Mouse (Mus musculus) bone marrow, adult 2 months (tissue): Measurements from ENCODE around the gene Synpo2l. TPM values are rescaled to one million over a fixed set of nuclear protein-coding genes. Genes with fewer than 3 reads are reported as not detected.
A peak's percentile ranks its signal among the peaks of the same experiment; 100 is the strongest.

Source experiments
- H3K27ac ChIP-seq: fragments of 200-500 bp; 2 replicates; pipeline ENCODE4 v1.5.1; 2012; ENCODE audit warnings: low read depth, mild to moderate bottlenecking, control low read depth, inconsistent platforms, low read length; ENCODE audit not compliant: control insufficient read depth, poor library complexity, insufficient read depth
- H3K4me1 ChIP-seq: fragments of 200-500 bp; 2 replicates; pipeline ENCODE4 v1.6.1; 2011; ENCODE audit warnings: low read length; ENCODE audit not compliant: control insufficient read depth, insufficient read depth
- H3K4me3 ChIP-seq: fragments of 200-500 bp; replicated peaks from 2 replicates; pipeline ENCODE3; 2011; ENCODE audit warnings: mild to moderate bottlenecking, low read depth, low read length, control low read depth; ENCODE audit not compliant: control insufficient read depth
- CTCF ChIP-seq: fragments of 200-500 bp; IDR thresholded peaks from 2 replicates; pipeline ENCODE4 v1.5.1; 2011; ENCODE audit warnings: low read length, control low read depth; ENCODE audit not compliant: control insufficient read depth, insufficient read depth
- POLR2A ChIP-seq: fragments of 200-500 bp; IDR thresholded peaks from 2 replicates; pipeline ENCODE4 v1.6.1; 2011; ENCODE audit warnings: low read depth, mild to moderate bottlenecking, control low read depth, low read length, borderline replicate concordance; ENCODE audit not compliant: control insufficient read depth
- WGBS: fragments of 180-500 bp; shearing (Covaris S2); methylation state at CpG from one replicate; pipeline ENCODE4 v1.1.7; 2018; 5-methylcytosine and 5-hydroxymethylcytosine counted together
- polyA plus RNA-seq: library from polyadenylated mRNA; stranded (reverse); fragments of >200 nt; gene quantifications from 2 replicates; pipeline ENCODE4 v1.2.4, GENCODE M21; 2011; ENCODE audit warnings: low replicate concordance; ENCODE audit not compliant: missing spikeins, insufficient read depth, insufficient read length

Synpo2l gene
- polyA plus RNA-seq, 1 experiment: not detected

GRCm38 (mm10) chr14:20701554-20701953 is 33.4 kb upstream of the Synpo2l start:
- H3K4me3 ChIP-seq: no peak overlapping the region
- H3K4me1 ChIP-seq: peaks cover 1% of the 10 kb centered on the region; the same call in 1 of the 2 replicates
- TF ChIP-seq POLR2A (no peak), CTCF (no peak)
- no peak overlapping the region for H3K27ac ChIP-seq
- WGBS: 79% methylated on average over 8 of the region's 8 CpGs

DNA sequence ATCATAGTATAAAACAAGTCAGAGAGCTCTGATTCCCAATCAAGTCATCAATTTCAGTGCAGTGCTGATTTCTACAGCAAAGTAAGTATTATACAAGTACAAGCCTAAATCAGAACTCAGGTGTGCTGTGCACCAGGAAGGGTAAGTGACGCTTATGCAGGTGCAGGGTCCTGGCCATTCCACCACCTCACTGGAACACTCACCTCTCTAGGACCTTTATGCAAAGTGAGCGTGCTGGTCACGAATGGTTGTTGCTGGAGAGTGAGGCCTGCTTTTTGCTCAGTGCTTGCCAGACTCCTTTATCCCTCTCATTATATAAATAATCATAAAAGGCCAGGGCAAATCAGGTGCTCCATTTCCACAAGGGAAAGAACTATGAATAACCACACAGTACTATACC is 32.2 kb upstream of the Synpo2l start:
- H3K4me3 ChIP-seq: no peak overlapping the region
- 89% methylated on average over 3 of the region's 3 CpGs for WGBS
- no peak overlapping the region for H3K27ac ChIP-seq
- H3K4me1 ChIP-seq: peaks cover 4% of the 10 kb centered on the region
- TF ChIP-seq POLR2A (no peak), CTCF (no peak)

- 76% methylated on average over 2 of the region's 2 CpGs for WGBS
- H3K4me3 ChIP-seq: no peak overlapping the region
- no peak overlapping the region for H3K27ac ChIP-seq
- no peak for TF ChIP-seq POLR2A
- no peak for TF ChIP-seq CTCF
- peaks cover 6% of the 10 kb centered on the region for H3K4me1 ChIP-seq
Measured at GRCm38 (mm10) chr14:20698515-20698914, 30.4 kb upstream of the Synpo2l start.

- 14% methylated on average over 1 of the region's 1 CpGs for WGBS
- Histone ChIP-seq H3K4me3 (no peak overlapping the region), H3K27ac (no peak overlapping the region), H3K4me1 (peaks cover 8% of the 10 kb centered on the region)
- TF ChIP-seq POLR2A: no peak
- peak; percentile 41 for TF ChIP-seq CTCF
Measured at GRCm38 (mm10) chr14:20696986-20697385, 28.8 kb upstream of the Synpo2l start.

GRCm38 (mm10) chr14:20695761-20696520 is 27.8 kb upstream of the Synpo2l start:
- TF ChIP-seq CTCF (no peak), POLR2A (no peak)
- Histone ChIP-seq H3K4me1 (peaks cover 8% of the 10 kb centered on the region), H3K4me3 (peak overlapping the region; percentile 86), H3K27ac (peak overlapping the region; percentile 46; the same call in 1 of the 2 replicates)
- 25% methylated on average over 27 of the region's 27 CpGs for WGBS

GRCm38 (mm10) chr14:20694884-20695760 is 27.0 kb upstream of the Synpo2l start, which contains the start of gene Fut11:
Gene Fut11 (plus strand): TSS chr14:20694968.
- under 1% methylated on average over 111 of the region's 111 CpGs for WGBS
- peak within 1 kb of the TSS; percentile 94 for H3K27ac ChIP-seq
- TF ChIP-seq POLR2A: peak; percentile 36; the same call in 1 of the 2 replicates
- TF ChIP-seq CTCF: no peak
- peaks cover 8% of the 10 kb centered on the region for H3K4me1 ChIP-seq
- H3K4me3 ChIP-seq: peak within 1 kb of the TSS; percentile 86

DNA sequence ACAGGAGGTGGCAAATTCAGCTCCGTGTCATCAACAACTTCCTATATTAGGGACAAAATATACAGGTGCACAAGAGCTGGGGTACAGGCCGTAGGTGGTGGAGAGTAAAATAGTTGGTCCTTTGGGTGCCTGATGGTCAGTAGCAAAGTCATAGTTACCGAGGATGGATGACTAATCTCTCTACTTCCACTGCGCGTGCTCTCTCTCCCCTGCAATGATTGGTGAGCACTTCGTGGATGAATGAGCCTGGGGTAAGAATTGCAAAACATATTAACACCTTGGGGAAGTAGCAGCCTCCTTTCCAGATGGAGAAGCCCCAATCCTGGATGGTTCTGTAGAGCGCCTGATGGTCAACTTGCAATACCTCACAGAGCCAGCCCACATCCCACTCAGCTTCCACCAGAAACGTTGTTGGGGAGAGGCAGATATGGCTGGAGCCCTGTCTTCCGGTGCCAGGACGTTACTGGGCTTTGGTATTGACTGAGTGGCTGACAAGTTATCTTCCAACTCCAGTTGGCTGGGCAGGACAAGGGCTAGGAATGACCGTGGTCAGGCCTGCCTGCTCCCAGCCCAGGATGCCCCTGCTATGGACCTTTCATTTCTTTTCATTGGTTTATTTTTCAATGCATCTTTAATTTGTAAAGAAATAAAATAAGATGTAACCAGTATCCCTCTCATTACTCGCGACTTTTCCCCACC is 26.2 kb upstream of the Synpo2l start:
- Histone ChIP-seq H3K27ac (peak overlapping the region; percentile 94), H3K4me1 (peaks cover 8% of the 10 kb centered on the region), H3K4me3 (peak overlapping the region; percentile 86)
- no peak for TF ChIP-seq POLR2A
- WGBS: 35% methylated on average over 13 of the region's 13 CpGs
